Mouse (Mus musculus): ENCODE measurements around the gene Sort1.

GRCm38 (mm10) chr3:108360894-108361293, 77.0 kb downstream of the Sort1 start:
- no peak for TF ChIP-seq POLR2A (IDR thresholded peaks at IDR 0.05; ENCODE audit: insufficient read depth, low read length)
- no peak for TF ChIP-seq CTCF (IDR thresholded peaks at IDR 0.05; ENCODE audit: low read depth, low read length)
- 0 out of 2 replicates have a peak, but pooled peaks have one; percentile 42 for TF ChIP-seq EP300 (IDR thresholded peaks at IDR 0.05; ENCODE audit: insufficient read depth, low read depth, low read length)
